Mouse (Mus musculus): ENCODE results near the gene Cracr2b. TPM values are rescaled to one million over a fixed set of nuclear protein-coding genes. Genes with fewer than 3 reads are reported as not detected.

The Cracr2b gene
- total and polyA plus RNA-seq, 2 experiments from 2014 or later, result 23.9 to 134 TPM

DNA sequence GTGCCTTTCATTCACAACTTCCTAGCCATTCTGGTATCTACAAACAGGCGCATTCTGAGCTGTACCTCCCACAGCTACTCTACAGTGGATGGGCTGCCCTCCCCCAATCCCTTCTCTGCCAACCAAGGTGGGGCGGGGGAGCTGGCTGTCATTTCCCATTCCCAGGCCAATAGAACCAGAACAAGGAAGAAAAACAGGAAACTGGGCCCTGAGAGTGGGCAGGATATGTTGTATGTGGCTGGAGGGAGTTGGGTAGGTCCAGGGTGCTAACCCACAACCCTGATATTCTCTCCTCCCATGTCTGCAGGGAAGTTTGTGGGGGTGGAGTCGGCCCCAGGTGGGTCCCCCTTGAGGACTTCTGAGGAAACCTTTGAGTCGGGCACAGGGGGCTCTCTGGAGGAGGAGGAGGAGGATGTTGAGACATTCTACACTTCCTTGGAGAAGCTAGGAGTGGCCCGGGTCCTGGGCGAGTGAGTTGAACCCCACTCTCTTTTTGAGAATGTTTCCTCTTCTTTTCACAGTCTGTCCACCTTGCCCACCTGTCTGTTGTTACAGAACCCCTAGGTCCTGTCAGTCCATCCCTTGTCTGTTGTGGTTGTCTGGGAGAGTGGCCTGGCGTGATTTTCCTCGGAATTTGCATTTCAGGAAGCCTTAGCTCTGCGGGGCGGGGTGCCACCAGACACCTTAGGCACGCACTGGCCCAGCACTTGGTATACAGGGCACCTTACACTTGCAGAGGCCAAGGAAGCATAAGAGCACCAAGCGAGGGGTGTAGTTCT is 3.1 kb downstream of the Cracr2b start:
- Histone ChIP-seq H3K36me3 (replicated peaks; ENCODE audit: control insufficient read depth, insufficient read depth, low read length) (peaks cover 15% of the 10 kb centered on the region), H3K27ac (ENCODE audit: low read depth) (peak overlapping the region; percentile 78), H3K4me1 (ENCODE audit: control insufficient read depth, insufficient read depth) (peaks cover 20% of the 10 kb centered on the region), H3K9ac (replicated peaks; ENCODE audit: low read depth, low read length) (0 out of 2 replicates have a peak overlapping the region, but pooled peaks have one; percentile 9), H3K27me3 (ENCODE audit: control insufficient read depth, insufficient read depth, low read length) (peaks cover 16% of the 10 kb centered on the region; the same call in 1 of the 2 replicates), H3K4me2 (ENCODE audit: low read depth, low read length) (peak overlapping the region; percentile 53), H3K9me3 (replicated peaks; ENCODE audit: control insufficient read depth, low read length) (no peaks in the 10 kb centered on the region), H3K4me3 (ENCODE audit: low read depth, low read length) (peak overlapping the region; percentile 36)
- WGBS, result 32% methylated on average over 12 of the region's 12 CpGs
- TF ChIP-seq EP300 (IDR thresholded peaks at IDR 0.05; ENCODE audit: low read depth) (peak; percentile 31; the same call in 1 of the 2 replicates), CTCF (IDR thresholded peaks at IDR 0.05; ENCODE audit: low read depth) (no peak)
- ATAC-seq (ENCODE audit: insufficient read depth, low read depth), result 0 out of 2 replicates have a peak, but pooled peaks have one; percentile 1
- DNase-seq (ENCODE audit: low spot score), result peak; percentile 68

DNA sequence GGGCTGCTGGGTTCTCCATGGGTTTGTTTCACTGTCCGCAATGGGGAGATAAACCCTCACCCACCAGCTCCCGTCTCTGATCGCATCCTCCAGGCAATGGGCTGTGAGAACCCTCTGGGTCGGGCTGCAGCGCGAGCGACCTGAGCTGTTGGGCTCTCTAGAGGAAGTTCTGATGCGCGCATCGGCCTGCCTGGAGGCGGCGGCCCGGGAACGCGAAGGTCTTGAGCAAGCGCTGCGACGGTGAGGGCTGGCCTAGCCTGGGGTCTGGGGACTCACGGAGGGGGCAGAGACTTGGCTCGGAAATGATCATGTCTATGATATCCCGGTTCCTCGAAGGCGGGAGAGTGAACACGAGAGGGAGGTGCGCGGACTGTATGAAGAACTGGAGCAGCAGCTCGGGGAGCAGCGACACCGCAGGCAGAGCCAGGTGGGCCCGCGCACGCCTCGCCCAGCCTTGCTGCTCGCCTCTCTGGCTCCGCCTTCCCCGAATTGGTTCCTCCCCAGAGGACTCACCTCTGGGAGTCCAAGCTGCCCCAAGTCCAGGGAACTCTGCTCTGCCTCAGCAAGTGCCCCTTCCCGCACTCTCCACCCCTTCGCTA is 3.8 kb downstream of the Cracr2b start:
- Histone ChIP-seq H3K36me3 (replicated peaks; ENCODE audit: control insufficient read depth, insufficient read depth, low read length) (peaks cover 9% of the 10 kb centered on the region), H3K4me2 (ENCODE audit: low read depth, low read length) (peak overlapping the region; percentile 53), H3K4me3 (ENCODE audit: low read depth, low read length) (peak overlapping the region; percentile 36), H3K4me1 (ENCODE audit: control insufficient read depth, insufficient read depth) (peaks cover 26% of the 10 kb centered on the region), H3K27me3 (ENCODE audit: control insufficient read depth, insufficient read depth, low read length) (peaks cover 16% of the 10 kb centered on the region; the same call in 1 of the 2 replicates), H3K9me3 (replicated peaks; ENCODE audit: control insufficient read depth, low read length) (no peaks in the 10 kb centered on the region), H3K27ac (ENCODE audit: low read depth) (peak overlapping the region; percentile 78), H3K9ac (replicated peaks; ENCODE audit: low read depth, low read length) (peak overlapping the region; percentile 9; the same call in 1 of the 2 replicates)
- ATAC-seq (ENCODE audit: insufficient read depth, low read depth) (no peak), DNase-seq (ENCODE audit: low spot score) (no peak)
- TF ChIP-seq EP300 (IDR thresholded peaks at IDR 0.05; ENCODE audit: low read depth) (no peak), CTCF (IDR thresholded peaks at IDR 0.05; ENCODE audit: low read depth) (no peak)
- WGBS, result 16% methylated on average over 36 of the region's 38 CpGs

DNA sequence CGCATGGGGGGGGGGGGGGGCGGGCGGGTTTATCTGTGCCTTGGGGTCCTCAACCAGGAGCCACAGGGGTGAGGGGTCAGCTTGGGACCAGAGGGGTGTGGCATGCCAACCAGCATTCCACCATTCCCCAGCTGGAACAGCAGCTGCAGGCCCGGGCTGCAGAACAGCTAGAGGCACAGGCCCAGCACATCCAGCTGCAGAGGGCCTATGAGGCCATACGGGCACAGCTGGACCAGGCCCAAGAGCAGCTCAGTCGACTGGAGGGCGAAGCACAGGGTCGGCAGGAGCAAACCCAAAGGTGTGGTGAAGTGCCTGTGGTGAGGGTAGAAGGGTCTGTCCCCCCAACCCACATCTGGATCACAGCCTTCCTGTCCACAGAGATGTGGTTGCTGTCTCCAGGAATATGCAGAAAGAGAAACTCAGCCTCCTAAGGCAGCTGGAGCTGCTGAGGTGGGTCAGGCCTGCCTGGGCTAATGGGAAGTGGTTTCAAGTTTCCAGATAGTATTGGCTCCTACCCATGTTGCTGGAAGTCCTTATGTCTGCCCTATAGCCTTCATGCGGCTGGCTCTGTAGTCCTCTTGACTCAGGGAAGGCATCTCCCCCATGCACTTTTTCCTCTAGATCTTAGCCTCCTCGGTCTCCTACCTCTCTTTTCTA is 4.6 kb downstream of the Cracr2b start:
- Histone ChIP-seq H3K9me3 (replicated peaks; ENCODE audit: control insufficient read depth, low read length) (no peaks in the 10 kb centered on the region), H3K4me2 (ENCODE audit: low read depth, low read length) (peak overlapping the region; percentile 53), H3K36me3 (replicated peaks; ENCODE audit: control insufficient read depth, insufficient read depth, low read length) (peaks cover 9% of the 10 kb centered on the region), H3K4me3 (ENCODE audit: low read depth, low read length) (0 out of 2 replicates have a peak overlapping the region, but pooled peaks have one; percentile 36), H3K27me3 (ENCODE audit: control insufficient read depth, insufficient read depth, low read length) (peaks cover 16% of the 10 kb centered on the region; the same call in 1 of the 2 replicates), H3K27ac (ENCODE audit: low read depth) (peak overlapping the region; percentile 64), H3K9ac (replicated peaks; ENCODE audit: low read depth, low read length) (peak overlapping the region; percentile 9; the same call in 1 of the 2 replicates), H3K4me1 (ENCODE audit: control insufficient read depth, insufficient read depth) (peaks cover 33% of the 10 kb centered on the region)
- TF ChIP-seq EP300 (IDR thresholded peaks at IDR 0.05; ENCODE audit: low read depth), result no peak
- TF ChIP-seq CTCF (IDR thresholded peaks at IDR 0.05; ENCODE audit: low read depth), result no peak
- ATAC-seq (ENCODE audit: insufficient read depth, low read depth) (no peak), DNase-seq (ENCODE audit: low spot score) (no peak)
- 38% methylated on average over 10 of the region's 10 CpGs for WGBS

DNA sequence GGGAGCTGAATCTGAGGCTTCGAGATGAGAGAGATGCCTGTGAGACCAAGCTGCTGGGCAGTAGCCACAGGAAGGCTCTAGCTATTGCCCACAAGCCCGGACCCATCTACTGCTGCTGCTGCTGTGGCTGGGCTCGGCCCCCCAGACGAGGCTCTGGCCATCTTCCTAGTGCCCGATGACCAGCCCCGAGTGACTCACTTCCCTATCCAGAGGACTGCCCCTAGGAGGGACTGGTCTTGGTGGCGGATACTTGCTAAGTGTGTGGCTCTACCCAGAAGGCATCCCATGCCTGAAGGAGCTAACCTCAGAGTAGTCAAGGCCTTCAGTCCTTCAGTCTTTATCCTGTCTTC is 5.1 kb downstream of the Cracr2b start:
- ATAC-seq (ENCODE audit: insufficient read depth, low read depth), result no peak
- DNase-seq (ENCODE audit: low spot score), result peak; percentile 37
- 68% methylated on average over 7 of the region's 7 CpGs for WGBS
- Histone ChIP-seq H3K4me3 (ENCODE audit: low read depth, low read length) (no peak overlapping the region), H3K36me3 (replicated peaks; ENCODE audit: control insufficient read depth, insufficient read depth, low read length) (peaks cover 14% of the 10 kb centered on the region), H3K9me3 (replicated peaks; ENCODE audit: control insufficient read depth, low read length) (no peaks in the 10 kb centered on the region), H3K4me2 (ENCODE audit: low read depth, low read length) (0 out of 2 replicates have a peak overlapping the region, but pooled peaks have one; percentile 53), H3K27me3 (ENCODE audit: control insufficient read depth, insufficient read depth, low read length) (peaks cover 16% of the 10 kb centered on the region; the same call in 1 of the 2 replicates), H3K27ac (ENCODE audit: low read depth) (peak overlapping the region; percentile 64), H3K9ac (replicated peaks; ENCODE audit: low read depth, low read length) (no peak overlapping the region), H3K4me1 (ENCODE audit: control insufficient read depth, insufficient read depth) (peaks cover 29% of the 10 kb centered on the region)
- TF ChIP-seq CTCF (IDR thresholded peaks at IDR 0.05; ENCODE audit: low read depth) (no peak), EP300 (IDR thresholded peaks at IDR 0.05; ENCODE audit: low read depth) (no peak)

DNA sequence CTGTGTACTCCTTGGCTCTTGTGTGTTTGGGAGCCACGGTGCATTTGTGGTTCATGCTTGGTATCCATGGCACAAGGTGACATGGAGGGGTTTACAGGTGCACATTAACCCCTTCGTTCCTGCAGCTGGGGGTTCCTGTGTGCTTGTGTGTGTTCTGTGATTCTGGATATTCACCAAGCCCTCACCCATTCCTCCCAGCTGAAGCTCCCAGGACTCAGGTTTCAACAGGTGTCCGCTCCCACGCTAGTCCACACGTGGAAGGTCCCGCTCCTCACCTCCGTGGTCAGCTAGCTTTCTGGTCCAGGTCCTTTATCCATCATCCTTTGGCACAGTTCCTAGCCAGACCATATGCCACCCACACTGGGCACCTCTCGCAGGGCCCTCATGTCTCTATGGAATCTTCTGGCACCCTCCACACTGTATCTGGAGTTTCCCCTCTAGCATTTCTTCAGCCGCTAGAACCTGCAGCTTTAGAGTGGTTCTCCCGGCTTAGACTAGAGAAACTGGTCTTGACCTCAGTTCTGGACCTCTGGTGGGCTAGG is 5.8 kb downstream of the Cracr2b start:
- TF ChIP-seq CTCF (IDR thresholded peaks at IDR 0.05; ENCODE audit: low read depth) (no peak), EP300 (IDR thresholded peaks at IDR 0.05; ENCODE audit: low read depth) (no peak)
- Histone ChIP-seq H3K9ac (replicated peaks; ENCODE audit: low read depth, low read length) (peak overlapping the region; percentile 71), H3K27me3 (ENCODE audit: control insufficient read depth, insufficient read depth, low read length) (peaks cover 16% of the 10 kb centered on the region; the same call in 1 of the 2 replicates), H3K4me3 (ENCODE audit: low read depth, low read length) (peak overlapping the region; percentile 63), H3K36me3 (replicated peaks; ENCODE audit: control insufficient read depth, insufficient read depth, low read length) (peaks cover 20% of the 10 kb centered on the region), H3K27ac (ENCODE audit: low read depth) (peak overlapping the region; percentile 97), H3K4me1 (ENCODE audit: control insufficient read depth, insufficient read depth) (peaks cover 23% of the 10 kb centered on the region), H3K4me2 (ENCODE audit: low read depth, low read length) (peak overlapping the region; percentile 66), H3K9me3 (replicated peaks; ENCODE audit: control insufficient read depth, low read length) (no peaks in the 10 kb centered on the region)
- no peak for DNase-seq (ENCODE audit: low spot score)
- no peak for ATAC-seq (ENCODE audit: insufficient read depth, low read depth)
- WGBS, result 60% methylated on average over 10 of the region's 10 CpGs
